In the genomic region with DNA sequence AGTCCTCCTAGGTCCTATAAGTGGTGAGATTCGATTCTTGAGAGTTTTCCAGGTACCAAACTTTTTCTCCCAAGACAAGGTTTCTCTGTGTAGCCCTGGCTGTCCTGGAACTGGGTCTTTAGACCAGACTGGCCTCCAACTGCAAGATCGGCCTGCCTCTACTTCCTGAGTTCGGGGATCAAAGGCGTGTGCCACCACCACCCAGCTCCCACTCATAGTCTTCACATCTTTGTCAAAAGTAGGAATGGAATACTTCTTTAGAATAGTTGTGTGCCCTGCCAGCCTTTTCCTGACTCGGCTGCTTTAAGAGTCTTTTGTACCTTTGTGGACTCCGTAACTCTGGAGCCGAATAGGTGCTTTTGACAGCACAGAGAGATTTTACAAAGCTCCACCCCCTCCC, we compare ENCODE assay signal across 8 mouse cellular contexts. TPM values are rescaled to one million over a fixed set of nuclear protein-coding genes. Genes with fewer than 3 reads are reported as not detected.
DNase-seq lines count a peak whose midpoint lies in the region; ATAC-seq and TF ChIP-seq lines count a peak whose summit lies in the region.

No protein-coding gene starts in this region.

- peaks cover 58% of the 10 kb centered on the region for H3K4me1 ChIP-seq in kidney, embryonic 14.5 days (ENCODE audit: control insufficient read depth, insufficient read depth, low read length)
- H3K4me1 ChIP-seq in embryonic facial prominence, embryonic 11.5 days (ENCODE audit: control insufficient read depth, insufficient read depth, low read length): peaks cover 13% of the 10 kb centered on the region
- 0 out of 2 replicates have a peak, but pooled peaks cover 23% of the 10 kb centered on the region for H3K4me1 ChIP-seq in intestine, postnatal 0 days (replicated peaks; ENCODE audit: control insufficient read depth, insufficient read depth, low read length)
- H3K4me1 ChIP-seq in olfactory bulb, adult 2 months (ENCODE audit: control insufficient read depth, insufficient read depth, low read length): peaks cover 32% of the 10 kb centered on the region

- no peak for TF ChIP-seq POLR2A in olfactory bulb, adult 2 months (IDR thresholded peaks at IDR 0.05; ENCODE audit: insufficient read depth, low read depth, low read length)

- peak overlapping the region; percentile 96 for H3K4me3 ChIP-seq in kidney, embryonic 14.5 days (ENCODE audit: low read length)
- peak overlapping the region; percentile 86 for H3K4me3 ChIP-seq in embryonic facial prominence, embryonic 11.5 days (ENCODE audit: low read depth, low read length)
- peak overlapping the region; percentile 54 for H3K4me3 ChIP-seq in intestine, postnatal 0 days (ENCODE audit: low read depth, low read length)
- H3K4me3 ChIP-seq in olfactory bulb, adult 2 months (ENCODE audit: insufficient read depth, low read depth, low read length): peak overlapping the region; percentile 93

- peak overlapping the region; percentile 91 for H3K4me2 ChIP-seq in kidney, embryonic 14.5 days (replicated peaks; ENCODE audit: low read depth, low read length)
- peak overlapping the region; percentile 87 for H3K4me2 ChIP-seq in embryonic facial prominence, embryonic 11.5 days (ENCODE audit: low read depth, low read length)
- peak overlapping the region; percentile 87 for H3K4me2 ChIP-seq in intestine, postnatal 0 days (replicated peaks; ENCODE audit: low read depth)

- peak overlapping the region; percentile 87 for H3K9ac ChIP-seq in kidney, embryonic 14.5 days (ENCODE audit: low read depth, low read length)
- peak overlapping the region; percentile 61 for H3K9ac ChIP-seq in embryonic facial prominence, embryonic 11.5 days (replicated peaks; ENCODE audit: low read length)
- peak overlapping the region; percentile 46; the same call in 1 of the 2 replicates for H3K9ac ChIP-seq in intestine, postnatal 0 days (ENCODE audit: low read depth, low read length)

- intact Hi-C loops in left cerebral cortex, postnatal 25 days (cut with DNase I): no loop called here

- H3K9me3 ChIP-seq in kidney, embryonic 14.5 days (ENCODE audit: control insufficient read depth, low read length): no peaks in the 10 kb centered on the region
- no peaks in the 10 kb centered on the region for H3K9me3 ChIP-seq in embryonic facial prominence, embryonic 11.5 days (replicated peaks; ENCODE audit: control insufficient read depth, low read length)
- H3K9me3 ChIP-seq in intestine, postnatal 0 days (ENCODE audit: control insufficient read depth): no peaks in the 10 kb centered on the region

- DNase-seq in kidney, adult 9 months: no peak
- no peak for DNase-seq in embryonic facial prominence, embryonic 11.5 days (ENCODE audit: low spot score)
- DNase-seq in urinary bladder, postnatal 25 days (ENCODE audit: low spot score): no peak
- no peak for DNase-seq in left cerebral cortex, postnatal 25 days (ENCODE audit: low spot score in 2 of 2)
- DNase-seq in spleen, postnatal 10 days (ENCODE audit: low spot score in 2 of 2): no peak

- peaks cover 62% of the 10 kb centered on the region for H3K36me3 ChIP-seq in kidney, embryonic 14.5 days (ENCODE audit: control insufficient read depth, insufficient read depth, low read length)
- peaks cover 28% of the 10 kb centered on the region for H3K36me3 ChIP-seq in embryonic facial prominence, embryonic 11.5 days (replicated peaks; ENCODE audit: control insufficient read depth, insufficient read depth, low read depth, low read length)
- peaks cover 42% of the 10 kb centered on the region for H3K36me3 ChIP-seq in intestine, postnatal 0 days (ENCODE audit: control insufficient read depth, insufficient read depth)

- no peak overlapping the region for H3K27ac ChIP-seq in kidney, embryonic 14.5 days (ENCODE audit: low read depth, low read length)
- H3K27ac ChIP-seq in embryonic facial prominence, embryonic 11.5 days (replicated peaks; ENCODE audit: low read depth, low read length): no peak overlapping the region
- peak overlapping the region; percentile 87 for H3K27ac ChIP-seq in intestine, postnatal 0 days (ENCODE audit: low read depth, low read length)
- no peak overlapping the region; the same call in 1 of the 2 replicates for H3K27ac ChIP-seq in olfactory bulb, adult 2 months (ENCODE audit: insufficient read depth, low read depth, low read length)

- ATAC-seq in kidney, embryonic 14.5 days (ENCODE audit: low FRiP score, low TSS enrichment): no peak
- no peak for ATAC-seq in embryonic facial prominence, embryonic 11.5 days (replicated peaks; ENCODE audit: insufficient number of reproducible peaks, low FRiP score, low TSS enrichment, low read depth)
- no peak for ATAC-seq in intestine, postnatal 0 days

- no peak for TF ChIP-seq CTCF in intestine, postnatal 0 days (IDR thresholded peaks at IDR 0.05; ENCODE audit: low read depth)
- no peak for TF ChIP-seq CTCF in olfactory bulb, adult 2 months (IDR thresholded peaks at IDR 0.05; ENCODE audit: insufficient read depth, low read depth, low read length)

- WGBS in kidney, embryonic 14.5 days: 23% methylated on average over 7 of the region's 7 CpGs
- 46% methylated on average over 7 of the region's 7 CpGs for WGBS in embryonic facial prominence, embryonic 11.5 days
- WGBS in intestine, postnatal 0 days: 6% methylated on average over 7 of the region's 7 CpGs
- WGBS in olfactory bulb, adult 2 months: 8% methylated on average over 7 of the region's 7 CpGs

- H3K27me3 ChIP-seq in kidney, embryonic 14.5 days (ENCODE audit: control insufficient read depth, insufficient read depth, low read length): no peaks in the 10 kb centered on the region
- H3K27me3 ChIP-seq in embryonic facial prominence, embryonic 11.5 days (ENCODE audit: control insufficient read depth, insufficient read depth, low read length): no peaks in the 10 kb centered on the region
- H3K27me3 ChIP-seq in intestine, postnatal 0 days (replicated peaks; ENCODE audit: control insufficient read depth, insufficient read depth, low read length): no peaks in the 10 kb centered on the region

RNA-seq across cellular contexts. Expression of a gene that starts 2.7 kb away (rescaled TPM):
- polyA plus RNA-seq in kidney, embryonic 14.5 days (2014; fragmentation: Nextera tagmentation; extraction: Ambion mirVana): 103 and 205 TPM in 2 replicates
- 298 and 305 TPM in 2 replicates for polyA plus RNA-seq in embryonic facial prominence, embryonic 11.5 days (2014; fragmentation: Nextera tagmentation; extraction: Ambion mirVana)
- polyA plus RNA-seq in intestine, postnatal 0 days (2015; fragmentation: Nextera tagmentation; extraction: Ambion mirVana): 35.6 and 42.1 TPM in 2 replicates
- polyA plus RNA-seq in olfactory bulb, adult 2 months (2012; ENCODE audit: insufficient read depth, insufficient read length, low replicate concordance, missing spikeins): 299 and 337 TPM in 2 replicates
- total RNA-seq in left cerebral cortex, postnatal 25 days (2021): 100 to 1,000 TPM; 585 to 640 TPM

RNA-seq across cellular contexts. Expression of a gene that starts 36.7 kb away (rescaled TPM):
- 0.11 TPM in 1 of 2 replicates, not detected in the other for polyA plus RNA-seq in kidney, embryonic 14.5 days (2014; fragmentation: Nextera tagmentation; extraction: Ambion mirVana)
- not detected in 2 replicates for polyA plus RNA-seq in embryonic facial prominence, embryonic 11.5 days (2014; fragmentation: Nextera tagmentation; extraction: Ambion mirVana)
- 0.04 TPM in 1 of 2 replicates, not detected in the other for polyA plus RNA-seq in intestine, postnatal 0 days (2015; fragmentation: Nextera tagmentation; extraction: Ambion mirVana)
- polyA plus RNA-seq in olfactory bulb, adult 2 months (2012; ENCODE audit: insufficient read depth, insufficient read length, low replicate concordance, missing spikeins): not detected in 2 replicates
- 1 to 10 TPM; 2.2 to 2.3 TPM for total RNA-seq in left cerebral cortex, postnatal 25 days (2021)
